Mouse (Mus musculus) CH12.LX (cell line): ENCODE measurements around the gene Cd40.

Experiments
- CTCF ChIP-seq, 2 experiments: IDR thresholded peaks in 1 of 2; conservative IDR thresholded peaks in 1 of 2; 2 replicates each; pipeline ENCODE4 v1.5.1; 2011 to 2012; ENCODE audit warnings: low read depth in 2 of 2, low read length in 2 of 2, improper control_type of control experiment in 1 of 2, inconsistent platforms in 1 of 2, mild to moderate bottlenecking in 1 of 2, moderate library complexity in 1 of 2
- EP300 ChIP-seq: IDR thresholded peaks from 2 replicates; pipeline ENCODE4 v1.6.1; 2011; ENCODE audit warnings: low read length, improper control_type of control experiment
- MAZ ChIP-seq: IDR thresholded peaks from 2 replicates; pipeline ENCODE4 v1.6.1; 2012; ENCODE audit warnings: low read depth, mild to moderate bottlenecking, inconsistent platforms, low read length, improper control_type of control experiment, moderate library complexity
- MYC ChIP-seq: IDR thresholded peaks from 2 replicates; pipeline ENCODE4 v1.6.1; 2011; ENCODE audit warnings: low read depth, mild to moderate bottlenecking, improper control_type of control experiment, low read length
- POLR2A ChIP-seq: IDR thresholded peaks from 2 replicates; pipeline ENCODE4 v1.6.1; 2011; ENCODE audit warnings: low read depth, mild to moderate bottlenecking, improper control_type of control experiment, low read length
- POLR2AphosphoS2 ChIP-seq: IDR thresholded peaks from 2 replicates; pipeline ENCODE4 v1.6.1; 2011; ENCODE audit warnings: low read depth, low read length, improper control_type of control experiment
- SMC3 ChIP-seq: IDR thresholded peaks from 2 replicates; pipeline ENCODE4 v1.6.1; 2011; ENCODE audit warnings: low read depth, low read length, improper control_type of control experiment
- TCF12 ChIP-seq: IDR thresholded peaks from 2 replicates; pipeline ENCODE4 v1.6.1; 2014; ENCODE audit warnings: low read depth, mild to moderate bottlenecking, inconsistent platforms, low read length, improper control_type of control experiment
- UBTF ChIP-seq: IDR thresholded peaks from 2 replicates; pipeline ENCODE4 v1.6.1; 2012; ENCODE audit warnings: low read depth, mild to moderate bottlenecking, inconsistent platforms, low read length, improper control_type of control experiment, moderate library complexity
- USF1 ChIP-seq: IDR thresholded peaks from 2 replicates; pipeline ENCODE4 v1.6.1; 2014; ENCODE audit warnings: low read depth, mild to moderate bottlenecking, inconsistent platforms, low read length, improper control_type of control experiment
- USF2 ChIP-seq: conservative IDR thresholded peaks from 2 replicates; pipeline ENCODE4 v1.6.1; 2011; ENCODE audit warnings: low read depth, low read length, improper control_type of control experiment
- ZKSCAN1 ChIP-seq: IDR thresholded peaks from 2 replicates; pipeline ENCODE4 v1.6.1; 2012; ENCODE audit warnings: low read depth, inconsistent platforms, low read length, improper control_type of control experiment, borderline replicate concordance
- ZNF384 ChIP-seq: IDR thresholded peaks from 2 replicates; pipeline ENCODE4 v1.6.1; 2012; ENCODE audit warnings: low read depth, low read length, improper control_type of control experiment, inconsistent platforms

- TF ChIP-seq USF1 (no peak), POLR2A (no peak), CTCF (conservative IDR thresholded peaks at IDR 0.05 in 1 of 2, IDR thresholded peaks at IDR 0.05 in 1 of 2; ENCODE audit: low read depth in 2 of 2, low read length in 2 of 2) (no peak), TCF12 (no peak), SMC3 (no peak), POLR2AphosphoS2 (no peak), EP300 (no peak), ZNF384 (no peak), MYC (no peak), MAZ (no peak), USF2 (no peak), ZKSCAN1 (no peak), UBTF (no peak)
Measured at GRCm38 (mm10) chr2:165102920-165103319, 47.5 kb downstream of the Cd40 start.
